Mouse (Mus musculus): ENCODE results near the gene Slc29a3. TPM values are rescaled to one million over a fixed set of nuclear protein-coding genes. Genes with fewer than 3 reads are reported as not detected.
"Not testable (repeated sequence)": the region's sequence is repeated elsewhere in the genome, so short reads cannot be mapped to it uniquely, and the experiment has no call there.

Slc29a3 gene
- total RNA-seq, 4 experiments from 2014 or later, result 13.6 to 19.6 (median 16.8) TPM

DNA sequence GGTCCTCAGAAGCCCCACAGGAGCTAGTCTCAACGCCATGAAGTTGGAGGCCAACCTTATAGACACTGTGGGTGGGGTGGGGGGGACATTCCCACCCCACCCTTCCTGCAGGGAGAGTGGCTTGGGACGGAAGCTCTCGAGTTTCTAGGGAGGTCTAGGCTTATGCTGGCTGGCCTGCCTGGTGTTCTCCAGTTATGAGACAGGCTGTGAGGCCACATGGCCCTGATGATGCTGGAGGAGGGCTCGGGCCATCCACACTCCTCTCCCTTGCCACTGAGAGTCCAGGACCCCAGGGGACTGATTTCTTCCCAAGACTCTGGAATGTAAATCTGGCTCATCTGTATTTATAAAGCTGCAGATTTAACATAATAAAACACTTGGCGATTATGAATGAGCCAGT, 25.3 kb downstream of the Slc29a3 start:
- DNase-seq (ENCODE audit: low spot score in 2 of 2), result no peak

DNA sequence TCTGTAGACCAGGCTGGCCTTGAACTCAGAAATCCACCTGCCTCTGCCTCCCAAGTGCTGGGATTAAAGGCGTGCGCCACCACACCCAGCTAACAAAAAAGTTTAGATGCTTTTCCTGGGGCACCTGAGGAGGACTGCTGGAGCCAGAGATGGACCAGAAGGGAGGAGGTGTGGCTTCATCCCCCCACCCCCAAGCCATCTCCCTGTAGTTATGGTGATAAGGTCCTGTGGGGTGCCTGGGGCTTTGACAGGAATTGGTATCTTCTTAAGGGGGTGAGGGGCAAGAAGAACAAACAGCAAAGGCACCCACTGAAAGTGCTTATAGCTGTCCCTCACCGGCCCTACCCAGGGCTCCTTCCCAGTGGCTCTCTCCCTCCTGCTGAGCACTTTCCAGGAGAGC, 25.7 kb downstream of the Slc29a3 start:
- DNase-seq (ENCODE audit: low spot score in 2 of 2), result no peak

DNA sequence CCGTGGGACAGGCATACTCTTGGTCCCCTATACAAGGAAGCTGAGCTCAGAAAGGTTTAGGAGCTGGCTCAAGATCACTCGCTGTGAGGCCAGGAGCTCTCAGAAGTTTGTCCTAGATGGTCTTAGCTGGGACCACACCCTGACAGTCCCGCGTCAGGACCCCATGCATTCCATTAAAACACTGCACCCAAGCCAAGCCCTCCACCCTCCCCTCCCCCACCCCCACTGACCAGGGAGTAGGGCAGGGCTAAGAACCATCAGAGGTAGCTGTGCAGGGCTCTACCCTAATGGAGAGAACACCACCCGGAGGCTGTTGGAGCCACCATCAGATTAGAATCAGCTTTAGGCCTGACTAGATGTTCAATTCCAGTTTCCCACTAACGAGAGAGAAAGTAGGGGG, 28.1 kb downstream of the Slc29a3 start:
- DNase-seq (ENCODE audit: low spot score in 2 of 2), result no peak

DNA sequence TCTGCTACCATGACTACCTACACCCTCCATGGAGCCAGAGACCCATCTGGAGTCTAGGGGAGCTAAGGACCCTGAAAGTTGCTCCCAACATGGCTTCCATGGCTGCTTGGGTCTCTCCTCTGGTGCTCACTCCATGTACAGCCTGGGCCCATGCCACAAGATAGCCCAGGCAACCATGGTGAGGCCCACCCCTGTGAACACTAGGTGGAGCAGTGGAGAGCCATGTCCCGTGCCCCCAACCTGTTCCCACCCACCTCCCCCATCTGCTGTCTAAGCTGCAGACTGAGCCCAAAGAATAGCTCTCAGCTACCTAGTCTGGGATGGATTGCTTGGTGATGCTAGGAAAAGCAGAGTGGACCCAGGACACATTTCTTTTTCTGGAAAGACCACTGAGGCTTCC, 29.2 kb downstream of the Slc29a3 start:
- no peak for DNase-seq (ENCODE audit: low spot score in 2 of 2)

DNA sequence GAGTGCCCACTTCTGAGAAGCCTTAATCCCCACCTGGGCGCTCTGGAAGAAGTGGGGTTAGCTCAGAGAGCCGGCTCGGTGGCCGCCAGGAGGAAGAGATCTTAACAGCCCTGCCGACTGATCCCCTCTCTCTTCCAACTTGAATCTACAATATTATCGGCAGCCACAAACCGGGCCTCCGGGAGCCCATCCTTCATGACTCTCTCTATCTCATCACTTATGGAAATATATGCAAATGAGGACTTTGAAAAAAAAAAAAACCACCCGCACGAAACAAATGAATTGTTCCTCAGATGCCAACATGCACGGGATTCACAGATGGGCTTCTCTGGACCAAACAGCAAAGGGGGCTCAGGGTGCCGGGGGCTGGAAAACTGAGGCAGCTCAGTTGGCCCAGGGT, 31.0 kb downstream of the Slc29a3 start:
- DNase-seq (ENCODE audit: low spot score in 2 of 2), result no peak

DNA sequence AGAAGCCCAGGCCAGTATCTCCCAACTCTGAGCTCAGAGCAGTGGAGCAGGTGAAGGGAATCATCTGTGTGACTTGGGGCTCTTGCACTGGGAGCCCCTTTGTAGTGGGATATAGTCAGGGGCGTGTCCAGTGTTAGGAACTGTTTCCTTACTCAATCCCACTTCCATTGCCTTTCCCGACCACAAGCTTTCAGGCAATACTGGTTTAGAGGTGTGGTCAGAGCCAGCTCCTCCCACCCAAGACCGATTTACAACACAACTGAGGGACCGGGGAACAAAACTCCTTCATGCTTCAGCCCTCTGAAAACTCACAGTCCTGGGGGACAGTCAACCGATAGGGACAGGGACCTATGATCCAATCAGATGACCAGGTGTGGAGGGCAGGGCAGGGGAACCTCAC, 32.1 kb downstream of the Slc29a3 start:
- DNase-seq (ENCODE audit: low spot score in 2 of 2), result no peak

DNA sequence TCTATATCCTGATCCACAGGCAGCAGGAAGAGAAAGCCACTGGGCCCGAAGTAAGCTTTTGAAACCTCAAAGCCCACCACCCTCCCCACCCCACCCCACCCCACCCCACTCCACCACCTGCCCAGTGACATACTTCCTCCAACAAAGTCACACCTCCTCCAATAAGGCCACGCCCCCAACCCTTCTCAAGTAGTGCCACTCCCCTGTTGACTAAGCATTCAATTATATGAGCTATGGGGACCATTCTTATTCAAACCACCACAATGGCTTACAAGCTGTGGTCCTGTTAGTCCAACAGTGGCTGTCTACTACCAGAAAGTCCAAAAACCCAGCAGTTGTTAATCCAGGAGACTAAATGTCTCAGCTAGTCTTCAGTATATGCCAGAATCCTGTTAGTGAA, 34.1 kb downstream of the Slc29a3 start:
- no peak for DNase-seq (ENCODE audit: low spot score in 2 of 2)

DNA sequence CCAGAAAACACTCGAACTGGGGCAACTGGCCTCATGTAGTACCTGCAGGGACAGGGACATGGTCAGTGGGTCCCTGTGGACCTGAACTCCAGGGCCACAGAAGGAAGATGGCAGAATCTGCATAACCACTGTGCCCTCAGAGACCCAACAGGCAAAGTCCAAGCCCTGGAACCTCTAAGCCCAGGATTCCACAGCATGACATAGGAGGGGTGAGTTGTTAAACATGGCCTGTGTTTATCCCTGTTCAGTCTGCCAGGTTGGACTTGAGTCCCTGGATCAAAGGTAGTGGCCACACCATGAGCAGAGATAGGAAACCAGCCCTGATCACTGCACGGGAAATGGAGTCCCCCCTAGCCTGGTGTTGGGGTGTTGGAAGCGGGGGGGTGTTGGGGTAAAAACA, 36.1 kb downstream of the Slc29a3 start:
- no peak for DNase-seq (ENCODE audit: low spot score in 2 of 2)

DNA sequence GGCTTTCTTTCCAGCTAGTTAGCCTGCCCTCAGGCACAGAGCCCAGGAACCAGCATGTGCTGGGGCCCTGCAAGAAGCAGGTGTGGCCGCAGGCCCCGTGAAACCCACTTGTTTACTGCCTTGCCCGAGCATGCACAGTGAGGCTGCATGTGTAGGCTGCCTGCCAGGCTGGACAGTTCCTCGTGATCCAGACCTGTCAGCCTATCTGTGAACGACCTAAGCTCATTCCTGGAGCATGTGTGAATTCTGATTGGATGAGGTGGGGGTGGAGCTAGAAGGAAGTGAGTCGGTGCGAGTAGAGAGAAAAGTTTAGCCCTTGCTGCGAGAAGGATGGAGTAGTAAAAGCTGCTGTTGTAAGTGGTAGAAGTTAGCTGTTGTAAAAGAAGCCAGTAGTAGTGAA, 40.3 kb downstream of the Slc29a3 start:
- not testable (repeated sequence) for DNase-seq (ENCODE audit: low spot score in 2 of 2)

DNA sequence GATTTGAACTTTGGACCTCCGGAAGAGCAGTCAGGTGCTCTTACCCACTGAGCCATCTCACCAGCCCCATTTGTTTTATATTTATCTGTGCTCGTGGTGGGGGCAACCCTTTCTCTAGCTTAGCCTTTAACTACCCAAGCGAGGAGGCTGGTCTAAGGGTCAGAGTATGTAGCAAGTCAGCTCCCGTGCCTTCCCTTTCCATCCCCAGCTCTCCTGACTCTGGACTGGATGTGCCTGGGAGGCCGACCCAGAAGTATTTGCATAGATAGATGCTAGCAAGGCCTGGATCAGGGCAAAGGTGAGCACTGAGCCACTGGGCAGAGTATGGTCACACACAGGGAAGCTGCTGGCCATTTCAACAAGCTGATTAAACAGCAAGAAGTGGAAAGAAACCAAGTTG, 43.8 kb downstream of the Slc29a3 start:
- DNase-seq (ENCODE audit: low spot score in 2 of 2), result no peak

DNA sequence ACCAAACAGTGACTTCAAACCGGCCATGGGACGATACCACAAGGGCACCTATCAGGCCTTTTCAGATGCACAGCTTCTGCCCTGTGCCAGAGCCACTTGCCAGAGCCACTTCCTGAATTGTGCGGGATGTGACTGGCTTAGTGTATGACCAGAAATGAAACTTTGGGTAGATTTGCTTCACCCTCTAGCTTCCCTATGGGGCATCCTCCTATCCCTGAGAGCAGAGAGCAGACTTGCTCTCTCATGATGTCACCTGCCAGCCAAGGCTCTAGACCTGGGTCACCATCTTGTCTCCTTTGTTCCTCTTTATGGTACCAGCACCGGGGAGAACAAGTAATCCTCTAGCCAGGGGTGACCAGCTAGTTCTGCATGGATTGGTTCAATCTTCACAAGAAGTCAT, 46.3 kb downstream of the Slc29a3 start:
- no peak for DNase-seq (ENCODE audit: low spot score in 2 of 2)

DNA sequence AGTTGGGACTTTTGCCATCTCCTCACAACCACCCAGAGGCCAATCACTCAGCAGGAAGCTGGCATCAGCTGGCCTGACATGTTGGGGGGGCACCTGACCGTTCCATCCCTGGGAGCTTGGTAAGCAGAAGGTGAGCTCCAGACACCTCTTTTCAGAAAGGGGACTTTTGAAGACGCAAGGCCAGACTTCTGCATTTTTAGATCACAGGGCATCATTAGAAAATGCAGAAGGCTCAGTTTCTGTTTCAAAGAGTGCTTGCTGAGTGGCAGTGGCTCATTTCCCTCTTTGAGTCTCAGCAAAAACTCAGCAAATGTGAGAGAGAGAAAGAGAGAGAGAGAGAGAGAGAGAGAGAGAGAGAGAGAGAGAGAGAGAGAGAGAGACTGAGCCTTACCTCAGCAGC, 47.5 kb downstream of the Slc29a3 start:
- no peak for DNase-seq (ENCODE audit: low spot score in 2 of 2)

DNA sequence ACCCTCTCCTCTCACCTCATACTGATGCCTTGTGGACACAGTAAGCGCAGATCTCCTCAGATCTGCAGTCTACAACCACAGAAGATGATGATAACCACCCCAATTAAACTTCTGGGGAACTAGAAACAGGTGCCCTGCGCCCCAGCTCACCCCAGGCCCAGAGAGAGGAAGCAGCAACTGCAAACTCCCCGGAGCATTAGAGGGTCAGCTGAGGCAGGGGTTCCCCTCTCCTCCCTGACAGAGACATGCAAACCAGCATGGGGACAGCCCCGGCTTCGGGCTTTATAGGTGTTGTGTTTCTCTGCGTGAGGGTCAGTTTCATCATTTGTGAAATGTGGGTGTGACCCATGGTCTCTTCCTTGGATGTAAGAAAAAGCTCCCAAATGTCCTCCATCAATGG, 54.8 kb downstream of the Slc29a3 start:
- DNase-seq (ENCODE audit: low spot score in 2 of 2), result no peak

DNA sequence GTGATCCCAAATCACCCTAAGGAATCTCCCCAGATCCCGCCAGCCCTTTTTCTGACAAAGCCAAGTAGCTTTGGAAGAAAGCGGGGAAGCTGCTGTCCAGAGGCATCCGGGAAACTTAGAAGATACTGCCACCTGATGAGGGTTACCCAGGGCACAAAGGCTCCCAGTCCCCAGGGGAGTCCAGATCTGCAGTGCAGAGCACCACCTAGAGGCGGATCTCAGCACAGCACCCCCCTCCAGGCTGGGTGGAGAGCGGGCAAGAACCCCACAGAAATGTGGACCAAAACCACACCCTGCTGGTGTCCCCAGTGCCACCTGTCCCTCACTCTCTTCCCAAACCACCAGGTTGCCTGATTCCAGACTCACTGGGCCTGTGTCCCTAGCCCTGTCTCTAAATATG, 55.6 kb downstream of the Slc29a3 start:
- peak in 1 of 2 experiments; percentile 67 for DNase-seq (ENCODE audit: low spot score in 2 of 2)

DNA sequence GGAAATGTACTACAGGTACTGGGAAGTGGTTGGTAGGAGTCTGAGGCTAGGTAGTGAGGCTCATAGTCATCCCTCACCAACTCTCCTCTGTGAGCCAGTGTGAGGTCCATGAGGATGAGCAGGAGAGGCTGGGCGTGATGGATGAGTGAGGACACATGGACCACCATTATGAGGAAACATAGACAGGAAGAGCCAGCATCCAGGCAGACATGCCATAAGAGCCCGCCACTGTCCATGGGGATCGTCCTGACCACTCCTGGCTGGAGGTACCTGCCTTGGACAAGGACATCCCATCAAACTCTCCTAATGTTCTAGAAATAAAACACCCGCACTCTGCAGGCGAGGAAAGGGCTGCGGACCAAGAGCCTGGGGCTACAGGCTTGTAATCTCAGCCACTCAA, 56.2 kb downstream of the Slc29a3 start, which contains the start of gene Cdh23:
TSS of gene Cdh23 (minus strand) at position 101 of the 400 bp plus-strand sequence.
- no peak for DNase-seq (ENCODE audit: low spot score in 2 of 2)

DNA sequence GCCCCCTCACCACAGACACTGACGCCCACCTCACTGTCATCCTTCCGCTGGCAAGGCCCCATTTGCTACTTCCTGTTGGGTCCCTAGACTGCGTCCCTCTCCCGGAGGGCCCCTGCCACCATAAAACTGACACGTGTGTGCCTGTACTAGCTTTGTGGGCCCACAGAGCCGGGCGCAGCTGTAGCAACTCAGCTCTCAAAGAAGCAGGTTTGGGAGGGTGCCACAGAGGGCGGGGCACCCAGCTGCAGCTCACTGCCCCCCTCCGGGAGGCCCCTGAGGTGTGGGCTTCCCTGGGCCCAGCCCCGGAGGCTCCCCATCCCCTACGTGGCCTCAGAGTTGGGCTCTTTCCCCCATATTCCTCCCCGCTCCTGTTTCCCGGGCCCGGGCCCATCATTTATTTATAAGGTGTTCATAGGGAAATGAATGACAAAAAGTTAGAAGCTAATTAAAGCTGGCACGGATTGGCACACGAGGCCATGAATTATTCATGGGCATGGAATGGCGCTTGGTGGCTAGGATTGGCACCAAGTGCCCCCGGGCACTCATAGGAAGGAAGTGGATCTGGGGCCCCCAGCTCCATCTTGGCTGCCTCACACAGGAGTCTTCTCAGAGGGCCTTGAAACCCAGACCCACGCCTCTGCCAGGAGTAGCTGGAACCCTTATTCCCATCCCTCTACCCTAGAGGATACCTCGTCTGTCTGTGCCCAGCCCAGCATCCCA, 60.8 kb downstream of the Slc29a3 start:
- DNase-seq (ENCODE audit: low spot score in 2 of 2), result no peak

DNA sequence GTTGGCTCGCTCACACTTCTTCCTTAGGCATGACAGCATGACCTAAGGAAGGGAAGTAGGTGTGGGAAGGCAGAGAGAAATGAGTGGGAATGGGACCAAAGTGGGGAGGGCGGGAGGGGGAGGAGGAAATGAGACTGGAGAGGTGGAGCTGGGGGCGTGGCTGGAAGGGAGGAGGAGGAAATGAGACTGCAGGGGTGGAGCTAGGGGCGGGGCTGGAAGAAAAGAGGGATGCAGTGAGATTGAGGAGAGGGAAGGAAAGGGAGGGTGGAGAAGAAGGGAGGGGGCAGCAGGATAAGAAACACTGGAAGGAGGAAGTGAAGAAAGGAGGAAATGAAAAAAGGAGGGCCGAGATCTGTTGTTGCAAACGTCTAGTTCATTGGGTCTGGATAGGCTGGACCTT, 61.6 kb downstream of the Slc29a3 start:
- no peak for DNase-seq (ENCODE audit: low spot score in 2 of 2)

DNA sequence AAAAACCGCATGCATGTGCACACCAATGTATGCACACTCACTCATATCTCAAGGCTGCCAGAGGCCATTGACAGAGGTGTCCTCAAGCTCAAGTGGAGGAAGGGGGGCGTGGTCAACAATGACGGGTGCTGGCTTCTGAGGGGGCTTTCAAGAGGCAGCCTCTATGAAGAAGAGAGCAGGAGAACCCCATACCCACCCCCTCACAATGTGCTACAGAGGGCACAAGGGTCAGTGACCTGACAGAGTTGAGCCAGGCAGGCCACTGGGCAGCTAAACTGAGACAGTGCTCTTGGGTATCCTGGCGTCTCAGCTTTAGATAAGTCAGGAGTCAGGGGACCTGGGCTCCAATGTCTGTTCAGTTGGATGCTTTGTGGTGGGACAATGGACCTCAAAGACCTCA, 63.2 kb downstream of the Slc29a3 start:
- DNase-seq (ENCODE audit: low spot score in 2 of 2), result no peak

DNA sequence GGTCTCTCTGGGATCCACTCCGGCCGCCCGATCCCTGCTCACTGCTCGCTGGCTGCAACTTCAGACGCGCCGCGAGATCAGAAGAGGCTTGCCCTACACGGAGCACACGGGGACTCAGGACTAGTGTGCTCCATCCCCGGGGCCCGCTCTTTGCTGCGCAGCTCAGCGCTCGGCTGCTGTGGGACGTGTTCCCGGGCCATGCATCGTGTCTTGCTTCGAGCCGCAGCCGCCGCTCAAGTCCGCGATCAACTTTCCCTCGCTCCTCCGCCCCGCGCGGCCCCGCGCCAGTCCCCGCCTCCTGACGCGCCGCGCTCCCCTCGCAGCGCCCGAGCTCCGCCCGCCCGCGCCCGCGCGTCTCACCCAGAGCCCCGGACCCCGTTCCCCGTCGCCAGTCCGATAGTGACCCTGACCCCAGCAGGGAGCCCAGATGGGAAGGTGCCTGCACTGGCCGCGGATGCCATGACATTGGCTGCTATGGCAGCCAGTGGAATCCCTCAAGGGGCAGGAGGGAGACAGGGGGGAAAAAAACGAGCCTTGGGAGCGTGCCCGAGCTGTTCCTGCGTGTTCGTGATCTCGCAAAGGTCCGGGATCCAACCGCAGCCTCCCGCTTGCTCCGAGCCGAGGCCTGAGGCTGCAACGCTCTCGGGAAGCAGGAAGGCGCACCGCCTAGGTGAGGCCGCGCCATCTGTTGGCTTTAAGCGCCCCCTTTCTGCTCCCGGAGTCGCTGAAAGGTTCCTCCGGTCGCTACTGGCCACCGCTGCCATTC, 65.4 kb downstream of the Slc29a3 start:
- peak in 1 of 2 experiments; percentile 35 for DNase-seq (ENCODE audit: low spot score in 2 of 2)

DNA sequence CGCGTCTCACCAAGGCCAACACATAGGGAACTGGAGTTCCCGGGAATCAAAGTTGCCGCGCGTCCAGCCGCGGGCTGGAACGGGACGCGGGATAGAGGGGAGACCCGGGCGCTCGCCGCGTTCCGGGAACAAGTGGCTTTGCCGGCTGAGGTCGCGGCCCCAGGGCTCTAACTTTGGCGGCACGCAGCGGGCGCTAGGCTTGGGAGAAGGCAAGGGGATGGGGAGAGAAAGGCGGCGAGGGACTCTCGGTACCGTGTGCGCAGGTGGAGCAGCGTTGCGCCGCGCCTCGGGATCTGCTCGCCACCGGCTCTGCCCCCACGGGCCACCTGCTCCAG, 66.0 kb downstream of the Slc29a3 start:
- no peak for DNase-seq (ENCODE audit: low spot score in 2 of 2)

DNA sequence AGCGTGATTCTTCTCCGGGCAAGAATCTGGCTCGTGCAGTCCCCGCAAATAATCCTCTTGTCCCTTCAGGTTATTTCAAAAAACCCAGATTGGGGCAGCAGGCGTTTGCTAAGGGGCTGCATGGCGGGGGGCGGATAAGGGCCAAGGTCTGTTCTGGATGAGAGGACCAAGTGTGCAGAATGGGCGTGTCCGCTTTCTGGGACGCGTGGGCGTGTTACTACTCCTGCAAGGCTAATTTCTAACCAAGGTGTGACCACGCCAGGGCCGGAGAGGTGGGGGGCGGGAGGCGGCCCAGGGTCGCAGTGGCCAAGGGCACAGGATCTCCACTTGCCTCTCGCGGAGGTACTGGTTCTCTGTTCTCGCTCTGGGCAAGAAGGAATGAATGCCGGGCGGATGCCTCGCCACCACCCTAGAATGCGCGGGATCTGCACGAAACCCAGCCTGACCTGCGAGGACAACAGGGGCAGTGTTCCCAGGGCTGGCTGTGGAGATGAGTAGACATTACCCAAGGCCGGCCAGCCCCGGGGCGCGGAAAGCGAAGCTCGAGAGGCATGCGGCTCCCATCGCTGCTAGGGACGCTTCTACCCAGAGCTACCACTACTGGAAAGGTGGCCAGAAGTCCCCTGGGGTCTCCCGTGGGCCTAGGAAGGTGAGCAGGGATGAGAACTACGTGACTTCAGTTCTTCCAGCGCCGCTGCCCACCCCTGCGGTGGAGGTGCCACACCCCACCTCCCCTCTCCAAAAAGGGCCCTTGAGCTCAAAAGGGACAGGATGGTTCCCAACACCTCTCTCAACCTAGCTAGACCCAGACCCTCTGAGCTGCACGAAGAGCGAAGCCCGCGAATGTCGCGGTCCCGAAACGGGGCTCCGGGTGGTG, 66.6 kb downstream of the Slc29a3 start:
- DNase-seq (ENCODE audit: low spot score in 2 of 2), result no peak

DNA sequence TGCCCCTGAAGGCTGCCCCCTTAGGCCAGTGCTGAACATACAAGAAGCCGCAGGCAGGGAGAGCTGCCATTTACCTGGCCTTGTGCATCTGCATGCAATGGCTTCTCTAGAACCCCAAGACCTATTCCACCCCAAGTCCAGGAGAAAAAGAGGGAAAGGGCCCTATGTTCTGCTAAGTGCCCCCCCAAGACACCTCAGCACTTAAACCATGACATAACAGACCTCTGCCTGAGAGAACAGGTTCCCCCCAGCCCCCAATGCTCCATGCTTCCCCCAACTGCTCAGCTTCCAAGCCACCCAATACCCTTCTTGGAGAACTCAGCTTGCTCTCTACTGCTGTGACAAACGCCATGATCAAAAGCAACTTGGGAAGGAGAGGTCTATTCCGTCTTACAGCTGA, 73.7 kb downstream of the Slc29a3 start:
- DNase-seq (ENCODE audit: low spot score in 2 of 2), result no peak
